Mouse (Mus musculus) forebrain, embryonic 16.5 days (tissue): Measurements from ENCODE around the gene Apba1. TPM values are rescaled to one million over a fixed set of nuclear protein-coding genes. Genes with fewer than 3 reads are reported as not detected.

Source experiments
- ATAC-seq: fragments of 200-750 bp; cut with Nextera tagmentation; 2 replicates; pipeline ENCODE4 v1.8.0; 2017; ENCODE audit warnings: mild to moderate bottlenecking, moderate library complexity
- H3K27ac ChIP-seq: fragments of 300-500 bp; sonication (generic); 2 replicates; pipeline ENCODE4 v1.5.1; 2014; ENCODE audit warnings: low read length, control low read depth
- H3K27me3 ChIP-seq: fragments of 300-500 bp; sonication (generic); replicated peaks from 2 replicates; pipeline ENCODE4 v1.6.1; 2014; ENCODE audit warnings: low read length; ENCODE audit not compliant: control insufficient read depth, insufficient read depth
- H3K36me3 ChIP-seq: fragments of 300-500 bp; sonication (generic); 2 replicates; pipeline ENCODE4 v1.6.1; 2014; ENCODE audit not compliant: control insufficient read depth, insufficient read depth
- H3K4me1 ChIP-seq: fragments of 300-500 bp; sonication (generic); replicated peaks from 2 replicates; pipeline ENCODE4 v1.6.1; 2014; ENCODE audit warnings: low read length; ENCODE audit not compliant: control insufficient read depth, insufficient read depth
- H3K4me2 ChIP-seq: fragments of 300-500 bp; sonication (generic); 2 replicates; pipeline ENCODE4 v1.6.1; 2014; ENCODE audit warnings: mild to moderate bottlenecking, low read length, control low read depth
- H3K4me3 ChIP-seq: fragments of 300-500 bp; sonication (generic); replicated peaks from 2 replicates; pipeline ENCODE4 v1.5.1; 2014; ENCODE audit warnings: mild to moderate bottlenecking, low read length, control low read depth
- H3K9ac ChIP-seq: fragments of 300-500 bp; sonication (generic); replicated peaks from 2 replicates; pipeline ENCODE4 v1.6.1; 2014; ENCODE audit warnings: low read depth, low read length, control low read depth
- H3K9me3 ChIP-seq: fragments of 300-500 bp; sonication (generic); 2 replicates; pipeline ENCODE4 v1.6.1; 2016; ENCODE audit warnings: low read length; ENCODE audit not compliant: control insufficient read depth
- WGBS: fragments of 180-500 bp; shearing (Covaris S2); extraction: QIAGEN DNeasy Blood & Tissue Kit; methylation state at CpG from one replicate; pipeline ENCODE4 v1.1.7; 2014; 5-methylcytosine and 5-hydroxymethylcytosine counted together
- polyA plus RNA-seq: library from polyadenylated mRNA; unstranded; fragments of >200 nt; fragmentation: Nextera tagmentation; extraction: Ambion mirVana; gene quantifications from 2 replicates; pipeline ENCODE4 v1.2.1, GENCODE M21; 2015

Apba1 gene
- polyA plus RNA-seq, 1 experiment from 2014 or later = 6.6 TPM

GRCm38 (mm10) chr19:23980598-23980997 is 221.9 kb downstream of the Apba1 start:
- no peak overlapping the region for H3K4me2 ChIP-seq
- WGBS = 70% methylated on average over 3 of the region's 3 CpGs
- no peaks in the 10 kb centered on the region for H3K4me1 ChIP-seq
- H3K27me3 ChIP-seq = no peaks in the 10 kb centered on the region
- H3K4me3 ChIP-seq = no peak overlapping the region
- no peak overlapping the region for H3K27ac ChIP-seq
- H3K9ac ChIP-seq = no peak overlapping the region
- H3K9me3 ChIP-seq = no peaks in the 10 kb centered on the region
- H3K36me3 ChIP-seq = no peaks in the 10 kb centered on the region
- peak; percentile 43; the same call in 1 of the 2 replicates for ATAC-seq

GRCm38 (mm10) chr19:23984186-23984585 is 225.5 kb downstream of the Apba1 start:
- no peaks in the 10 kb centered on the region for H3K36me3 ChIP-seq
- no peak overlapping the region for H3K9ac ChIP-seq
- 63% methylated on average over 6 of the region's 6 CpGs for WGBS
- H3K4me3 ChIP-seq = no peak overlapping the region
- ATAC-seq = no peak
- H3K9me3 ChIP-seq = no peaks in the 10 kb centered on the region
- no peaks in the 10 kb centered on the region for H3K4me1 ChIP-seq
- H3K4me2 ChIP-seq = no peak overlapping the region
- H3K27ac ChIP-seq = no peak overlapping the region
- H3K27me3 ChIP-seq = no peaks in the 10 kb centered on the region

GRCm38 (mm10) chr19:23987291-23987690 is 228.6 kb downstream of the Apba1 start:
- Histone ChIP-seq H3K4me3 (no peak overlapping the region), H3K4me1 (no peaks in the 10 kb centered on the region), H3K4me2 (no peak overlapping the region), H3K9ac (no peak overlapping the region), H3K27me3 (no peaks in the 10 kb centered on the region), H3K27ac (no peak overlapping the region), H3K36me3 (no peaks in the 10 kb centered on the region), H3K9me3 (no peaks in the 10 kb centered on the region)
- no peak for ATAC-seq
- 83% methylated on average over 2 of the region's 2 CpGs for WGBS

GRCm38 (mm10) chr19:23988166-23988565 is 229.5 kb downstream of the Apba1 start:
- H3K4me2 ChIP-seq = no peak overlapping the region
- no peak overlapping the region for H3K4me3 ChIP-seq
- no peaks in the 10 kb centered on the region for H3K9me3 ChIP-seq
- H3K4me1 ChIP-seq = no peaks in the 10 kb centered on the region
- 86% methylated on average over 4 of the region's 4 CpGs for WGBS
- H3K9ac ChIP-seq = no peak overlapping the region
- H3K36me3 ChIP-seq = no peaks in the 10 kb centered on the region
- no peaks in the 10 kb centered on the region for H3K27me3 ChIP-seq
- H3K27ac ChIP-seq = no peak overlapping the region
- no peak for ATAC-seq

- H3K9me3 ChIP-seq = no peaks in the 10 kb centered on the region
- H3K27me3 ChIP-seq = no peaks in the 10 kb centered on the region
- no peak overlapping the region for H3K4me3 ChIP-seq
- H3K9ac ChIP-seq = no peak overlapping the region
- no peak overlapping the region for H3K4me2 ChIP-seq
- ATAC-seq = peak; percentile 89
- H3K27ac ChIP-seq = no peak overlapping the region
- H3K4me1 ChIP-seq = no peaks in the 10 kb centered on the region
- no peaks in the 10 kb centered on the region for H3K36me3 ChIP-seq
- 63% methylated on average over 10 of the region's 10 CpGs for WGBS
These were observed 237.2 kb downstream of the Apba1 start for GRCm38 (mm10) chr19:23995766-23996399.

Other genes starting within 250 kb of the Apba1 start
- gene 1700028P14Rik, start 106.1 kb upstream of the Apba1 start, polyA plus RNA-seq = 0.42 and 1.4 TPM in 2 replicates
- 3.0 and 3.1 TPM in 2 replicates for gene Ptar1, start 71.5 kb upstream of the Apba1 start, polyA plus RNA-seq